Mouse (Mus musculus) adrenal gland, adult 18-20 months (tissue): ENCODE data around the gene Vezf1. TPM values are rescaled to one million over a fixed set of nuclear protein-coding genes. Genes with fewer than 3 reads are reported as not detected.
"Not testable (repeated sequence)": the region's sequence is repeated elsewhere in the genome, so short reads cannot be mapped to it uniquely, and the experiment has no call there.

ENCODE experiments used
- DNase-seq, 2 experiments: peaks; one replicate each; pipeline ENCODE4 v3.0.0; 2021 to 2022; ENCODE audit warnings: low spot score in 2 of 2
- long read RNA-seq, 2 experiments: library from polyadenylated mRNA; stranded (forward); transcript quantifications; one replicate each; pipeline ENCODE4 v2.0.0; 2021
- total RNA-seq, 2 experiments: library from RNA; stranded (reverse); gene quantifications; 1 replicate in 1 of 2; 2 replicates in 1 of 2; pipeline ENCODE4 v1.2.3; 2021

Vezf1 gene
- 10 to 100 TPM; 42.4 to 44.5 TPM for total RNA-seq
- long read RNA-seq, experiment 1, full-length matches to known transcripts: 33 of 35 reads
- long read RNA-seq, experiment 1, partial matches to known transcripts: 0 of 35 reads
- long read RNA-seq, experiment 1, other reads (novel, unspliced or antisense): 2 of 35 reads
- long read RNA-seq, experiment 2, full-length matches to known transcripts: 5 of 15 reads
- long read RNA-seq, experiment 2, partial matches to known transcripts: 1 of 15 reads
- long read RNA-seq, experiment 2, other reads (novel, unspliced or antisense): 9 of 15 reads

DNA sequence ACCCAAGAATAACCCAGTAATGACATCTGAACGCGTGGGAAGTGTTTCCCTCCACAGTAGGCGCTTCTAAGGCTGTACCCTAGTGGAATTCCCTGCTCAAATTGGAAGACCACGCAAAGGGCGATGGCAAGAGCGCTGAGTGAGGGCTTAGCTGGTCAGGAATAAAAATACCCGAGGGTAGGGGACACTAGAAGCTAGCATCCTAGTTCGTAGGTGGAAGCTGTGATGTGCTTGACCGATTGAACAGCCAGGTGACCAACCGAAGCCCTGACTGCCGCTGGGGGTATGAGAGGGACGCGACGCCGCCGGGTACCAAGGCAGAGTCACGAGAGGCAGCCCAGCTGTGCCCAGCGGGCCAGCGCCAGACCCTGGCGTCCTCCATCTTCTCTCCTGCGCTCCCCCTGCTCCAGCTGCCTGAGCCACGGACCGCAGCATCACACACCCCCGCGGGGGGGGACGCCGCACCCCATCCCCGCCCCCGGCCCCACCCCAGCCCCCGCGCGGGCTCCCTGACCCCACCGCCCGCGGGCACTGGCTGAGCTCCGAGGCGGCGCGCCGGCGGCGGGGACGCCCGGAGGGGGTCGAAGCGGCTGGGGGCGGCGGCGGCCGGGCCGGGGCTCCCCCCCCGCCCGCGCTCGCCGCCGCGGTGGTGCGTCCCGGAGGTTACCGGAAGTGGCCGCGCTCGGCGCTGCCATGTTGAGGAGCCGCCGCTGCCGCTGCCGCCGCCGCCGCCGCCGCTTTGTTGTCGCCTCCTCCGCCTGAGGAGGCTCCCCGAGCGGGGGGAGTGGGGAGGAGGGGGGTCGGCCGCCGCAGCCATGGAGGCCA, at the start of gene Vezf1:
Gene Vezf1 (plus strand): TSS at position 694 of the 825 bp plus-strand sequence.
- peak; percentile 68 to 74 for DNase-seq

- DNase-seq: no peak
These were observed 44.1 kb upstream of the Vezf1 start for GRCm38 (mm10) chr11:88023933-88024332.

GRCm38 (mm10) chr11:88027391-88028035, 40.6 kb upstream of the Vezf1 start:
- no peak for DNase-seq

DNA sequence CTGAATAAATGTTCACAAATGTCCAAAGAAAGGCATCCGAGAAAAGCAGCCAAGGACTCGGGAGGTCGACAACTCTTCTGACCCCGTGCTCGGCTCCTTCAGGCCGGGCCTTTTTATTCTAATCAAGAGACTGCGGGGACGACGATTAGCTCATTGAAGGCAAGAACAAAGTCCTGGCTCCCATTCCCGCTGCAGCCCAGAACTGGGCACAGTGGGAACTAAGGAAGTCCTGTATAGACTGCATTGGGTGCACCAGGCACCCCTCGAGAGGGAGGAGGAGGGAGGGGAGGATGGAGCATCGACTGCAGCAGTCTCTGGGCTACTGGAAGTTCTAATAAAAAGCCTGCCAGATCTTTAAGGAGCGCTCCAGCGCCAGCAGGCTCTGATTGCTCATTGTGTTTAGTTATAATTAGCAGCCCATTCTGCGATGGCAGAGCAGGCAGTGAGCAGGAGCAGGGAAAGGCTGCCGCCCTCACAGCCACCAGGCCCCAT, 39.8 kb upstream of the Vezf1 start:
- DNase-seq: no peak

DNA sequence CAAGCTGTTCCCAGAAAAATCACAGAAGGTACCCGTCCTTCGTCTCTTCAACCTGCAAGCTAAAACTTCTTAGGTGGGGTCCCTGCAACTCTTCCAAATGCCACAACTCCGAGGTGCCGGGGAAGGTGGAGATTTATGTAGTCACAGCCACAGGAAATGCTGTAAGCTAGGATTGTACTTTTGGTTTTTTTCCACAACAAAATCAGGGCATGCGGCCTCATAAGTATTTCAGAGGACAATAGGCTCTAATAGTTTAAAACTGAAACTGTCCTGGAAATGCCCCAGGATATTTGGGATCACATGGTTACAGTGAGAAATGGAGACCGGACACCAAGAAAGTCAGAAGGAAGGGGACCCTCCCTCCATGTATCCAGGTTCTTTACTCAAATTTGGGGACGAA, 37.9 kb upstream of the Vezf1 start:
- DNase-seq: no peak

DNA sequence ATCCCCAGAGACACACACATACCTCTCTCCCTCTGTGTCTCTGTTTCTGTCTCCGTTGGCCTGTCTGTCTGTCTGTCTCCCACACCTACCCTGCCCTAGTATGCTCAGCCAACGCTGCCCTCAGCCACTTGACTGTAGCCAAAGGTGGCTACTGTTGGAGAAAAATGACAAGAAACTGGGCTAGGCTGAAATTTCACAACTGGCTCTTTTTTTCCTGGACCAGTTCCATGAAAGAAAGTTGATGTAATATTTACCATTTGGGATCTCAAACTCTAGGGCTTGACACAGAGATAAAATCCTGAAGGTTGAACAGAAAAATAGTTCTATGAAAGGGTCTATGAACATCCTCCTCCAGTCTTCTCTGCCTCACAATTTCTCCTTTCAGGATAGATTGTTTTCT, 37.2 kb upstream of the Vezf1 start:
- no peak for DNase-seq

DNA sequence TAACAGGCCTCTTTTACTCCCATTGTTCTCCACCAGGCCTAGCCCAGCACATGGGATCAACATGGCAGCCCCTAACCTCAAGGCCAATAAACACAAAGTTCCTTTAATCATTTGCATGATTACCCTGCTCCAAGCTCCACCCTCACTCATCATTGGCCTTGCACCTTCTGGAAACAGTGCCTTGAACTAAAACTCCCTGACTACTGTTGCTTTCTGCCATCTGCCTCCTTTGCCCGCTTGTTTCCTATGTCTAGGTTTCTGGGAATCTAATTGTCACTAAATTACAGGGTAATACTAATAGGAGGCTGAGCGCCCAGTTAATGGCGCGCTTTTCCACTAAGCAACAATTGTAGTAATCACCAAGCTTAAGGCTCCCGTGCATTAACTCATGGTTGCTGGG, 36.3 kb upstream of the Vezf1 start:
- DNase-seq: no peak

DNA sequence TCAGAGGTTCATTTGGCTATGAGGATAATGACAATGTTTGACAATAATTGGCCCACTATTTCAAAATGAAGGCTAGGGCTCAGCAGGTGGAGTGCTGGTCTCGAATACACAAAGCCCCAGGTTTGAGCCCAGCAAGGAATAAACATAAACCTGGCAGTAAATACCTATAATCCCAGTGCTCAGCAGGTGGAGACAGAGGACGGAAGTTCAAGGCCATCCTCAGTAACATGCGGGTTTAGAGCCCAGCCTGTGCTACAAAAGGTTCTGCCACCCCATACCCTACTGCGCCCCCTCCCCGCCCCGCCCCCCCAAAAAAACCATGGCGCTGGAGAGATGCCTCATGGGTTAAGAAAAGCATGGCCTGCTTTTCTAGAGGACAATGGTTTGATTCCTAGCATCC, 32.1 kb upstream of the Vezf1 start:
- DNase-seq: no peak

DNA sequence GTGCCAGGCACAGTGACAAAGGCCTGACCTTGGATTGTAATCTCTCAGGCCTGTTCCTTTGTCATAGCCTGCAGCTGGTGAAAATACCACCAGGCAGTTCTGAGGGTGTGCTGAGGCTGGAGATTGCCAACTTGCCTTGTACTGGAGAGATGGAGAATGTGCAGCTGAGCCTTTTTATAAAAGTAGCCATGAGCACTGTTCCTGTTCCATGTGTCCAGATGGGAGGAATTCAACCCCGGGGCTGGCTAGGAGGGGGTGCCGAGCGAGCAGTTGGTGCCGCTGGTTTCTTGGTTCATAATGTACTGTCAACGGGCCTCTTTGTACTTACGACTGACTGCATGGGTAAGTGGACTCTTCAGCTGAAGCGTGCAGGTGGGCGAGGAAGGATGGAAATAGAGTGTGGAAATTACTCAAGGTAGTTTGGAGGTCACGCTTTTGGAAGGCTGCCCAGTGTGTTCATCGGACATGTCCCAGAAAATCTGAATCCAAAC, 31.3 kb upstream of the Vezf1 start:
- DNase-seq: peak; percentile 24 to 29

DNA sequence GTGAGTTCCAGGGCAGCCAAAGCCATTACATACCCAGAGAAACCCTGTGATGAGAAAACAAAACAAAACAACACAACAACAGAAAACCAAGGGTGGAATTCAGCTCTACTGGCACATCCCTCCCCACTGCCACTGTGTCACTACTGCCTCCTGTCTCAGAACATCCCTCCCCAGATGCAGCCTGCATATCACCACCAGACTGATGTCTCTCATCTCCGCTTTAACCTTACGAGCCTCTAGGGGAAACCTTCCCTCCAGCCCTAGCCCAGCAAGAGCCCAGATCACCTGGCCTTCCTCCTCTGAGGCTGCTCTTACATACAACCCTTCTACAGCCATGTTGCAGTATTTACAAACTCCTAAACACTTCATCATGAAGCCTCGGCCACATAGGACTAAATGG, 30.7 kb upstream of the Vezf1 start:
- DNase-seq: no peak

- DNase-seq: no peak
These were observed 29.0 kb upstream of the Vezf1 start for GRCm38 (mm10) chr11:88039066-88039465.

DNA sequence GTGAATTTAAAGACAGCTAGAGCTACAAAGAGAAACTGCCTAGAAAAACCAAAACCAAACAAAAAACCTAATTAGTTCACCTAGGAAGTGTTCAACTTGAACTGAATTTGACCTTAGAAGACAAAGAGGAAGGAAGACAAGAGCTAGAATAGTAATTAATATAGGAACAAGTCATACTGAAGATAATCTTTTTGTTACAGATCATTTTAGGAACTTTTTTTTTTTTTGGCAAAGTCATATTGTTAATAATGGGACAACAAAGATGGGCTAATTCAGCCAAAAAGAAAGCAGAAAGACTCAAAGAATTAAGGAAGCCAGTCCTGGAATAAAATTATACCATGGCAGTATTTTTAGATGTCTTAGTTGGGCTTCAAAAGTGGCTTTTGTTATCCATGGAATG, 23.8 kb upstream of the Vezf1 start:
- no peak for DNase-seq

DNA sequence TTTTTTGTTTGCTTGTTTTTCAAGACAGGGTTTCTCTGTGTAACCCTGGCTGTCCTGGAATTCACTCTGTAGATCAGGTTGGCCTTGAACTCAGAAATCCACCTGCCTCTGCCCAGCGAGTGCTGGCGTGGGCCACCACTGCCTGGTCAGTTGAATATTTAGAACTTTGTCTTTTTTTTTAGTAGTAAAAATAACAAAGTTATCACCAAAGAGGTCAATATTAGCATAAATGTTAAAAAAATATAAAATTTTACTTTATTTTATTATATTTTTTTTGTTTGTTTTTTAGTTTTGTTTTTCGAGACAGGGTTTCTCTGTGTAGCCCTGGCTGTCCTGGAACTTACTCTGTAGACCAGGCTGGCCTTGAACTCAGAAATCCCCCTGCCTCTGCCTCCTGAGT, 22.9 kb upstream of the Vezf1 start:
- not testable (repeated sequence) for DNase-seq

DNA sequence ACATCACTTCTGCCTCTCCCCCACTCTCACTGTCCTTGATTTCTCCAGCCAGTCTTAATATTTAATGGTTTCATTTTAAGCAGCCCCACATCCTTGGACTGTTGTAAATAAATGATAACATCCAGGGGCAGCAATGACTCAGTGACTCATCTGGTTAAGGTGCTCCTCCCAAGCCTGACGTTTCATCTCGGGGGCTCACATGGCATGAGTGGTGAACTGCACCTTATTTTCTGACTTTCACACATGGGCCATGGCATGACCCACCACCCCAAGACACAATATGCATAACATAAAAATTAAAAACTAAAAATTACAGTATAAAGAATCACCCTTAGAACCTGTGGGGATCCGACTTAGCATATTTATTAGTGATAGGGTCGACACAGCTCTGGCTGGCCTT, 22.2 kb upstream of the Vezf1 start:
- no peak for DNase-seq

GRCm38 (mm10) chr11:88046323-88046937, 21.6 kb upstream of the Vezf1 start:
- no peak for DNase-seq

GRCm38 (mm10) chr11:88046944-88047794, 20.9 kb upstream of the Vezf1 start, which contains the start of gene Srsf1:
Gene Srsf1, plus strand, starts transcription at chr11:88047373.
- peak; percentile 96 to 98 for DNase-seq

- DNase-seq: peak; percentile 66 to 72
These were observed 20.1 kb upstream of the Vezf1 start for GRCm38 (mm10) chr11:88047871-88048531.

- DNase-seq: no peak
These were observed 19.0 kb upstream of the Vezf1 start for GRCm38 (mm10) chr11:88048961-88049670.

DNA sequence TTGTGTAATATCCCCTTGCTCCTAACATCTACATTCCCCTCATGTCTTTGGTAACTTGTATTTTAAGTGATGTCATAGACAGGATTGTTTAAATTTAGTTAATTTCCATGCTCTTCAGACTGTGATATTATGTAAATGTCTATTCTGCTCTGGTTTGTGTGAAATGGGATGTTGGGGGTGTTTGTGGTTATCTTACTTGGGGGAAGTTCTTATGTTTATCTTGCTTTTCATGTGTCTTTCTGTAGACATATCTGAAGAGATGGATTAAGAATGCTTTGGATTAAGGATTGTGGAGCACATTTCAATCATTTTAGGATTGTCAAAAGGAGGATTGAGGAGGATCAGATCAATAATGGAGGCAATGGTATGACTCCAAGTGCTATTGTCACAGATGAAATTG, 18.3 kb upstream of the Vezf1 start:
- no peak for DNase-seq
